Mouse (Mus musculus) limb, embryonic 12.5 days (tissue): ENCODE measurements at regions not wholly inside any gene's neighbourhood (a gene's known extent, or its start where the extent isn't known, plus 50 kb on each side); places are given as distances from the start of the nearest gene placed in this dataset.

ENCODE experiments used
- ATAC-seq: fragments of 200-750 bp; cut with Nextera tagmentation; 2 replicates; pipeline ENCODE4 v1.8.0; 2017; ENCODE audit warnings: low read depth, moderate TSS enrichment; ENCODE audit not compliant: insufficient number of reproducible peaks, insufficient read depth, low FRiP score, low TSS enrichment
- H3K27ac ChIP-seq: fragments of 300-500 bp; sonication (generic); 2 replicates; pipeline ENCODE4 v1.5.1; 2016; ENCODE audit warnings: mild to moderate bottlenecking, moderate library complexity
- H3K27me3 ChIP-seq: fragments of 300-500 bp; sonication (generic); 2 replicates; pipeline ENCODE4 v1.6.1; 2016; ENCODE audit warnings: mild to moderate bottlenecking, moderate library complexity
- H3K36me3 ChIP-seq: fragments of 300-500 bp; sonication (generic); 2 replicates; pipeline ENCODE4 v1.6.1; 2016; ENCODE audit warnings: mild to moderate bottlenecking, moderate library complexity
- H3K4me1 ChIP-seq: fragments of 300-500 bp; sonication (generic); replicated peaks from 2 replicates; pipeline ENCODE4 v1.6.1; 2016
- H3K4me2 ChIP-seq: fragments of 300-500 bp; sonication (generic); 2 replicates; pipeline ENCODE4 v1.6.1; 2016; ENCODE audit warnings: mild to moderate bottlenecking, moderate library complexity
- H3K4me3 ChIP-seq: fragments of 300-500 bp; sonication (generic); replicated peaks from 2 replicates; pipeline ENCODE4 v1.5.1; 2016; ENCODE audit warnings: mild to moderate bottlenecking
- H3K9ac ChIP-seq: fragments of 300-500 bp; sonication (generic); replicated peaks from 2 replicates; pipeline ENCODE4 v1.6.1; 2016; ENCODE audit warnings: mild to moderate bottlenecking, moderate library complexity
- H3K9me3 ChIP-seq: fragments of 300-500 bp; sonication (generic); 2 replicates; pipeline ENCODE4 v1.6.1; 2016; ENCODE audit warnings: mild to moderate bottlenecking, moderate library complexity
- WGBS: fragments of 180-500 bp; shearing (Covaris S2); methylation state at CpG from one replicate; pipeline ENCODE4 v1.1.7; 2016; 5-methylcytosine and 5-hydroxymethylcytosine counted together

DNA sequence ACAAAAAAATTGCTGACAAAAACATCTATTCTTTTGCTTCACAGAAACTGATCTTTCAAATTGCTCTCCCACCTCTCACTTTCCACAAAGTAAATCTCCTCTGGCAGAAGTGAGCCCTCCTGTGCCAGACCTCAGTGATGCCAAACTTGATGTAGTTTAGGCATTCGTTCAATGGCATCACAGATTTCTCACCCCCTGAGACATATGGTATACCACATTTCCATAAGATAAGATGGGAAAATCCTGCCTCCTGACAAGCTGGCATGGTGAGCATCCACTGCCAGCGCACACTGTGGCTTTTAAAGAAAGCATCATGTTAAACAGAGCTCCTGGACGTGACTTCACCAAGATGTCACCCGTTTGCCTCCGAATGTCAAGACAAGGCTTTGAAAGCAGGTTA, 2257.2 kb upstream of the Gm7489 start:
- ATAC-seq, result no peak

DNA sequence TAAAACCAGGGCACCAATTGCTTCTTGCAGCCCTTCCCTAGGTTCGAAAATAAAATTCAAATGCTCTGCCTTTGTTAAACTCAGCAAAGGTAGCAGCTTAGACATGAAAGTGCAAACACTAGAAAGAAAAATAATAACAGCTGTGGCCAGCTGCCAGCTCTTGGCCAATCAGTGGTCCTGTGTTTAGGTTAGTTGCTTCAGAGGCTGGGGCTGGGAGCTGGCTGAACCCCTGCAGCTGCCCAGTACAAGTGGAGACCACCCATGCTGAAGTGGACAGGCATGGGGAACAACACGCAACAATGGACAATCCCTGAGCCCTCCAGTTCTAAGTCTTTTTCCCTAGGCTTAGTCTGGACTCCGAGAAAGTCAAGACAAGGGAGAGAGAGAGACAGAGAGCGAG, 2256.2 kb upstream of the Gm7489 start:
- Histone ChIP-seq H3K27ac (peak overlapping the region; percentile 57), H3K4me2 (0 out of 2 replicates have a peak overlapping the region, but pooled peaks have one; percentile 7), H3K4me3 (no peak overlapping the region), H3K27me3 (no peaks in the 10 kb centered on the region), H3K4me1 (peaks cover 16% of the 10 kb centered on the region), H3K9ac (no peak overlapping the region), H3K36me3 (no peaks in the 10 kb centered on the region), H3K9me3 (no peaks in the 10 kb centered on the region)
- ATAC-seq, result peak; percentile 75
- WGBS, result 42% methylated on average over 4 of the region's 4 CpGs

More for the DNA sequence above, 2257.2 kb upstream of the Gm7489 start:
- no peaks in the 10 kb centered on the region for H3K36me3 ChIP-seq
- no peak overlapping the region for H3K9ac ChIP-seq
- H3K27ac ChIP-seq, result peak overlapping the region; percentile 20; the same call in 1 of the 2 replicates
- no peaks in the 10 kb centered on the region for H3K9me3 ChIP-seq
- H3K27me3 ChIP-seq, result no peaks in the 10 kb centered on the region
- 94% methylated on average over 5 of the region's 5 CpGs for WGBS
- H3K4me2 ChIP-seq, result no peak overlapping the region
- no peak overlapping the region for H3K4me3 ChIP-seq
- peaks cover 19% of the 10 kb centered on the region for H3K4me1 ChIP-seq

DNA sequence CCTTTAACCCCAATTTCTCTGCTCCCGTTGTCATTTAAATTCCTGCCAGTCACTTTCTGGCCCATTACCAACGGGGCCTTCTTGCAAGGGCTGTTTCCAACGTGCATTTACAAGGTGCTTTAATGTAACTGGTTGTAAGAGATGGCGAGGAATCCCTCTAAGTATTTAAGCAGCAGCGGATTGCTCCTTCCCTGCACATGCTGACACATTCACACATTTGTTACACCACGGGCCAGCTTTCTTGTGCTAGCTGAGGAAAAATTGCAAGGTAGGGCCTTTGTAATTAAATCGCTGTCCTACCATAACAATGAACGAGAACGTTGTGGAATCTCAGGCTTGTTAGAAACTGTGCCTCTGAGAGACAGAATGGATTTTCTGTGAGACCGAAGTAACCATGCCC, 2252.8 kb upstream of the Gm7489 start:
- Histone ChIP-seq H3K4me3 (no peak overlapping the region), H3K9me3 (no peaks in the 10 kb centered on the region), H3K36me3 (no peaks in the 10 kb centered on the region), H3K27ac (0 out of 2 replicates have a peak overlapping the region, but pooled peaks have one; percentile 41), H3K9ac (no peak overlapping the region), H3K4me2 (no peak overlapping the region), H3K27me3 (no peaks in the 10 kb centered on the region), H3K4me1 (peaks cover 28% of the 10 kb centered on the region)
- 49% methylated on average over 10 of the region's 10 CpGs for whole genome bisulfite sequencing
- ATAC-seq, result no peak

GRCm38 (mm10) chr15:51633068-51633467, 2251.6 kb upstream of the Gm7489 start:
- H3K9me3 ChIP-seq, result no peaks in the 10 kb centered on the region
- H3K27me3 ChIP-seq, result no peaks in the 10 kb centered on the region
- H3K4me3 ChIP-seq, result no peak overlapping the region
- WGBS, result 96% methylated on average over 6 of the region's 6 CpGs
- H3K36me3 ChIP-seq, result no peaks in the 10 kb centered on the region
- no peak overlapping the region for H3K27ac ChIP-seq
- no peak overlapping the region for H3K9ac ChIP-seq
- no peak overlapping the region for H3K4me2 ChIP-seq
- ATAC-seq, result no peak
- peaks cover 29% of the 10 kb centered on the region for H3K4me1 ChIP-seq

DNA sequence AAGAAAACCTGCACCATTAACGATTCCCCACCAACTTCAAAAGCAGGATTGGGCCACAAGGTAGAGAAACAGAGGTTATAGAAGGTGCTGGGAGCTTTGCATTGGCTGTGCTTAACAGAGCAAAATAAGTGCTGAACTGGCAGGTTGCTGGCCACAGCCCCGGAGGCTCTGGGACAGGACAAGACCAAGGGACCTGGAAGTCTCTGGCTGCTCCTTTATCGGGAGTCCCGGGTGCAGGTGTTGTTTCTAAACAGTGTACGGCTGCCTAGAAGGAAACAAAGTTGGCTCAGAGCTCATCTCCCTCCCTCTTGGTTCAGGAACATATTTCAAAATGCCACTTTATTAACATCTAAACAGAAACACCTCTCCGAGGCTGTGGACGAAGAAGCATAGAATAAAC, 2250.0 kb upstream of the Gm7489 start:
- Histone ChIP-seq H3K4me3 (no peak overlapping the region), H3K36me3 (no peaks in the 10 kb centered on the region), H3K27ac (0 out of 2 replicates have a peak overlapping the region, but pooled peaks have one; percentile 2), H3K4me1 (peaks cover 30% of the 10 kb centered on the region), H3K27me3 (no peaks in the 10 kb centered on the region), H3K9me3 (no peaks in the 10 kb centered on the region), H3K4me2 (peak overlapping the region; percentile 7; the same call in 1 of the 2 replicates), H3K9ac (no peak overlapping the region)
- 49% methylated on average over 7 of the region's 7 CpGs for whole genome bisulfite sequencing
- no peak for ATAC-seq

- ATAC-seq, result no peak
- Histone ChIP-seq H3K4me2 (peak overlapping the region; percentile 7; the same call in 1 of the 2 replicates), H3K36me3 (no peaks in the 10 kb centered on the region), H3K4me3 (no peak overlapping the region), H3K9ac (no peak overlapping the region), H3K27ac (0 out of 2 replicates have a peak overlapping the region, but pooled peaks have one; percentile 2), H3K4me1 (peaks cover 30% of the 10 kb centered on the region), H3K27me3 (no peaks in the 10 kb centered on the region), H3K9me3 (no peaks in the 10 kb centered on the region)
- WGBS, result 47% methylated on average over 21 of the region's 21 CpGs
Measured at GRCm38 (mm10) chr15:51635129-51635920, 2249.4 kb upstream of the Gm7489 start.

- Histone ChIP-seq H3K9ac (no peak overlapping the region), H3K4me3 (no peak overlapping the region), H3K9me3 (no peaks in the 10 kb centered on the region), H3K27me3 (no peaks in the 10 kb centered on the region), H3K4me2 (no peak overlapping the region), H3K36me3 (no peaks in the 10 kb centered on the region), H3K27ac (no peak overlapping the region), H3K4me1 (peaks cover 22% of the 10 kb centered on the region)
- ATAC-seq, result no peak
- 94% methylated on average over 1 of the region's 1 CpGs for WGBS
Measured at GRCm38 (mm10) chr15:51637570-51637969, 2247.1 kb upstream of the Gm7489 start.

DNA sequence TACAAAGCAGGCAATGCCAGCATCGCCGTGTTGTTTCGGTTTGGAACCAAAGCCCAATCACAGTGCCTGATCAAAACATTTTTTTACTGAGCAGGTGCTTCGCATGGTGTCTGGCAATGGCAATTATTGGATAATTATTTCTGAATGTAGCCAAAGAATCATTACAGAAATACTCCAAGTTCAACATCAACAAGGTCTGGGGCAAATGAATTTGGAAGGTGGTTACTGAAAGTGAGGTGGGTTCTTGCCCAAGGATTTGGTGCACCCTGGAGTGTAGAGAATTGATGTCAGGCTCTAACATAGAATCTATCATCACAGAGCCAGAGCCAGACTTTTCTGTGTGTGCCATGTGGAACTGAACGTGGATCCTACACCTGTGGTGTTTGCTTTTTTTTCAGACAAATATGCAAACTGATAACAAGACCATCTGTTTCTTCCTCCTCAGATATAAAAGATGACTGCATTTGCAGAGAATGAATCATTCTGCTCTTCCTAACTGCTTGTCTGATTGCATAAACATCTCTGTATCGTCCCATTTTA, 2240.9 kb upstream of the Gm7489 start:
- no peak overlapping the region for H3K4me2 ChIP-seq
- H3K9me3 ChIP-seq, result no peaks in the 10 kb centered on the region
- H3K4me1 ChIP-seq, result peaks cover under 1% of the 10 kb centered on the region; the same call in 1 of the 2 replicates
- 88% methylated on average over 6 of the region's 6 CpGs for WGBS
- H3K9ac ChIP-seq, result no peak overlapping the region
- no peaks in the 10 kb centered on the region for H3K36me3 ChIP-seq
- H3K27me3 ChIP-seq, result no peaks in the 10 kb centered on the region
- H3K4me3 ChIP-seq, result no peak overlapping the region
- no peak overlapping the region for H3K27ac ChIP-seq
- ATAC-seq, result no peak

DNA sequence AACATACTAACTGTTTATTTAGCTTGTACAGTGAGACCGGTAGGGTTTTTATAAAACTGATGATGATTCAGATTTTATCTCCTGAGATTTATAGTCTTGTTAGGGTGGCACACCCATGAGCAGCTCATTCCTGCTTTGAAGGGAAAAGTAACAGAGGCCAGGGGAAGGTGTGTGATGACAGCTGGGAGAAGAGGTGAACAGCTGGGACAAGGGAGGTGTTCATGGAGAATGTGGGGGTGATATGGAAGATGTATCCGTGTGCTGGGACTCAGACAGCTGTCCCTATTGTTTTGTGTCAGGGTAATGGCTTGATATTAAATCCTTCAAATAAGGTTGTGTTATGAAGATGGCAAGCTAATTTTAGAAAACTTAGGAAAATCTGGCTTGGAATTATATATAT, 2238.4 kb upstream of the Gm7489 start:
- no peaks in the 10 kb centered on the region for H3K9me3 ChIP-seq
- 80% methylated on average over 2 of the region's 2 CpGs for WGBS
- H3K36me3 ChIP-seq, result no peaks in the 10 kb centered on the region
- no peak for ATAC-seq
- H3K4me2 ChIP-seq, result no peak overlapping the region
- no peak overlapping the region for H3K27ac ChIP-seq
- no peaks in the 10 kb centered on the region for H3K4me1 ChIP-seq
- no peaks in the 10 kb centered on the region for H3K27me3 ChIP-seq
- no peak overlapping the region for H3K9ac ChIP-seq
- H3K4me3 ChIP-seq, result no peak overlapping the region

DNA sequence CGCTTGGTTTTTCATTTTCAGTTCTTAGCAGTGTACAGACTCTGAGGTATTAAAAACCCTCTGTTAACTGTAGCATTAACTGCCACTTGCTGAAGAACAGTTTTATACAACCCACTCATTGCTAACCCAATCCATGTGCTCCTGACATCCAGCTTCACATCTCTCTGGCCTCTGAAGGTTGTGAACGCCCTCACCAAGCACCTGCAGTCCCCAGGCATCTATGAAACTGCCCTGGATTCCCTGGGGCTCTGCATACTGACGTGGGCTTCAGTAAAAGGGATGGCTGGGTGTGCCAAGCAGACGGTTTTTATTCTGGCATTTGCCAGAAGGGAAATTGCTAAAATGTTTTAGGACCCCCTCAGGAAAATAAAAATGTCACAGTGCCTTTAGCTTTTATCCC, 2232.2 kb upstream of the Gm7489 start:
- H3K27ac ChIP-seq, result no peak overlapping the region
- peaks cover 15% of the 10 kb centered on the region; the same call in 1 of the 2 replicates for H3K4me1 ChIP-seq
- no peaks in the 10 kb centered on the region for H3K27me3 ChIP-seq
- H3K4me3 ChIP-seq, result no peak overlapping the region
- H3K9me3 ChIP-seq, result peaks cover 4% of the 10 kb centered on the region
- no peak overlapping the region; the same call in 1 of the 2 replicates for H3K4me2 ChIP-seq
- H3K9ac ChIP-seq, result no peak overlapping the region
- H3K36me3 ChIP-seq, result no peaks in the 10 kb centered on the region
- peak; percentile 78 for ATAC-seq
- 31% methylated on average over 4 of the region's 4 CpGs for WGBS

GRCm38 (mm10) chr15:51657621-51658020, 2227.1 kb upstream of the Gm7489 start:
- no peak overlapping the region for H3K4me2 ChIP-seq
- H3K9me3 ChIP-seq, result peaks cover 9% of the 10 kb centered on the region
- H3K36me3 ChIP-seq, result no peaks in the 10 kb centered on the region
- no peak overlapping the region for H3K9ac ChIP-seq
- no peak overlapping the region for H3K4me3 ChIP-seq
- no peaks in the 10 kb centered on the region for H3K27me3 ChIP-seq
- H3K27ac ChIP-seq, result no peak overlapping the region
- peaks cover 5% of the 10 kb centered on the region; the same call in 1 of the 2 replicates for H3K4me1 ChIP-seq
- ATAC-seq, result no peak
- WGBS, result 97% methylated on average over 1 of the region's 1 CpGs
